Mouse (Mus musculus) left cerebral cortex, postnatal 4 days (tissue): ENCODE results near the gene Milr1. TPM values are rescaled to one million over a fixed set of nuclear protein-coding genes. Genes with fewer than 3 reads are reported as not detected.
"Not testable (repeated sequence)": the region's sequence is repeated elsewhere in the genome, so short reads cannot be mapped to it uniquely, and the experiment has no call there.

Experiments used
- DNase-seq: peaks from one replicate; pipeline ENCODE4 v3.0.0-alpha.2; 2022
- intact Hi-C: fragments of 180-260 bp; cut with DNase I; formaldehyde crosslinking; loops from one replicate; pipeline ENCODE4 v1.15.1; 2025
- total RNA-seq, 2 experiments: library from RNA; stranded (reverse); gene quantifications; 2 replicates each; pipeline ENCODE4 v1.2.3; 2021

The Milr1 gene
- under 1 TPM; 0.56 to 0.93 TPM for total RNA-seq

DNA sequence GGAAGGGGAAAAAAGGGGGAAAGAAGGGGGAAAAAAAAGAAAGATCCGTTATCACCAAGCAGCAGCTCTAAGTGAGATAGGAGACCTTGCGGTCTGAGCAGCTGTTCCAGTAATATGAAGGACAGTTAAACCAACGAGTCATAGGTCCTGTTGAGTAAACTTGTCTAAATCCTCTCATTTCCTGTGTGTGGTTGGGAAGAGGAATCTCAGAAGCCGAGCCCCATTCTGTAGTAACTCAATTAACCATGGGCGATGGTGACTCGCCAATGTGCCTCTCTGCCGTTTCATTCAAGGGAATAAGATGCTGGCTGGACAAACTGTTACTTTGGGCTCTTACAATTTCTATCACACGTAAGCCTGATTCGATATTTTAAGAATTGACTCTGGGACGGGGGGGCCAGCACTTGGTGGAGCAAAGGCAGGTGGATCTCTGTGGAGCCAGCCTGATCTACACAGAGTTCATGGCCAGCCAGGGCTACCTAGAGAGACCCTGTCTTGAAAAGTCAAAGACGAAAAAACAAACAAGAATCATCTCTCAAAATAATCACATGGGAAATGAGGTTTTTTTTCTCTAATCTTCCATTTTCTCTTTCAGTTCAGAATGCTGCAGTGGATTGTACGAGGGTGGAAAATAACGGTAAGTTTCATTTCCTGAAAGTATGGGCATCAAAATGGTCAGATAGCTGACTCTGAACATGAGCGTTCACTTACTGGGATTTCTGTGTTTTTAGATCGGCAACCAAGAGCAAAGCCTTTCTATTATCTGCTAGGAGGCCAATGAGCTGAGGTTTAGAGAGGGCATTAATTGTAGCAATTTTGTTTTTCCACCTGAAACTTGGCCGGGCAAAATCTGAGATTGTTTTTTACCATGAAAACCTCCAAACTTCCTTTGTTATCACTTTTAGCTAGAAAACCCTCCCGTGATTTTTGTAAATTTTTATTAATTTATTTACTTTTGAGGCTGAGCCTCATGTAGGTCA, at the start of gene Milr1:
TSS of gene Milr1 (plus strand) at position 188 of the 980 bp plus-strand sequence.
- no peak for DNase-seq
- intact Hi-C loops, result no loop called here

DNA sequence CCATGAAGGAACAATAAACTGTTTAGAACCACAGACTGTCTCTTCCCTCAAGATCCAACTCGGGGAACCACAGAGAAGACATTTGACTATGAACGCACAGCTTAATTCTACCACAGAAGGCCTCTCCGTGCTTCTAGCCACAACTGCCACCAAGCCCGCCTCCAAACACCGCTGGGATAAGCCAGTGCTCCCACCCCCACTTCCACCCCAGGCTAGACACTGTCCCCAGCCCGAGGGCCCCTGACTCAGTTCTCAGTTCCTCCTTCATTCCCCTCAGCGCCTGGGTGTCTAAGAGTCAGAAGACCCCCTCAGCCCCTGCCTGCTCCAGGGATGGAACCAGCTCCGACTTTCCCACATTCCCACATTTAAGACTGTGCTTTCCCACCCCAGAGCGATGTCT, 49.4 kb upstream of the Milr1 start:
- DNase-seq, result no peak
- intact Hi-C loops, result no loop called here

DNA sequence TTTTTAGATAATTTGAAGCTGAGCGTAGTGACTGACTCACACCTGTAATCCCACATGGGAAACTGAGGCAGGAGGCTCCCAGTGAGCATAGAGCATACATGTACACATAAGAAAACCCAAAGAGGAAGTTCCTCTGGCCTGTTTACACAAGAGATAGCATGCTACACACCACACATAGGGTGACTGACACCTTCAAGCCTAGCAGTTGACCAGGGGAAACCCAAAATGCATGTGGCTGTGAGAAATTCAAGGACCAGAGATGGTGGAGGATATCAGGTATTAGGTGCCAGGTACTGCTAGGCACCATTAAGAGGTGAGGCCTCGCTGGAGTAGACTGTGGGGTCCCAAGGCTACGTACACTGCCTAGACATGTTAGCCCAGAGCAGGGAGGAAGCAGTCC, 48.4 kb upstream of the Milr1 start:
- no peak for DNase-seq
- intact Hi-C loops, result no loop called here

DNA sequence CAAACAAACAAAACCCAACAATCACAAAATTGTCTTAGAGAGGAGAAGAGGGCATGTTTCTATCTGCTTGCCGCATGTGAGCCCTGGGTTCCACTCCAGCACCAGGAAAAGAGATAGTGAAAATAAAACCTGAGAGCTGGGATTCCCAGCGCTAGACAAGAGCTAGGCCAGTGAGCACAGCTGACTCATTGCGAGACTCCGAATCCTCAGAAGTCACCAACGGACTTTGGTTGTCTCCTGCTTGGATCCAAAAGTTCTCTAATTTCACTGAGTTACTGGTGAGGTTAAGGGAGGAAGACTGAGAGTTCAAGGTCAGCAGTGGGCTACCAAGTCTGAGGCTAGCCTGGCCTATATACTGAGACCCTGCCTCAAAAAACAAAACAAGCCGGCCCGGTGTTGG, 47.1 kb upstream of the Milr1 start:
- DNase-seq, result no peak
- intact Hi-C loops, result no loop called here

DNA sequence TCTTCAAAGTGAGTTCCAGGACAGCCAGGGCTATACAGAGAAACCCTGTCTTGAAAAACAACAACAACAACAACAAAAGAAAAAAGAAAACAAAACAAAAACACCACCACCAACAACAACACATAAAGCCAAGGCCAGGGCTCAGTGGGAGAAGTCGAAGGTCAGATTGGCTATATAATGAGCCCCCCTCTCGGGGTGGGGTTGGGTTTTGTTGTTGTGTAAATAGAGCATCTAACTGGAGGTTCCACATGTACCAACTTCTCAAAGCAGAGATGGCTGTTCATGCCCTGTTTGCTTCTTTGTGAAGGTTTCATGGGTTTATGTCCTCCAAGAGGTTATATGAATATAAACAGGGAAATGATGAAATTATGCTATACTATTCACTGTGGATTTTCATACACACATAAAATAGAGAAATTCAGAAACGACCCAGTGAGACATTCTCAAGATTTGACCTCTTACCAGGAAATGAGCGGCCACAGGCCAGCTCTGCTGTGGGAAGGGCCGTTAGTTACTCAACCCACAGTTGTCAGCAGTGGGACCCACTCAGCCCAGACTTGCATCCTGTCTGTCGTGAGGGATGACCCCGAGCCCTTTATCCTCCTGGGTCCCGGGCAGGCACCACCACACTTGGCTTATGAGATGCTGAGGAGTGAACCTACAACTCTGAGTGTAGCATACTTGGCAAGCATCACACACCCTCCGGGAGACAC, 46.5 kb upstream of the Milr1 start:
- no peak for DNase-seq
- intact Hi-C loops, result no loop called here

DNA sequence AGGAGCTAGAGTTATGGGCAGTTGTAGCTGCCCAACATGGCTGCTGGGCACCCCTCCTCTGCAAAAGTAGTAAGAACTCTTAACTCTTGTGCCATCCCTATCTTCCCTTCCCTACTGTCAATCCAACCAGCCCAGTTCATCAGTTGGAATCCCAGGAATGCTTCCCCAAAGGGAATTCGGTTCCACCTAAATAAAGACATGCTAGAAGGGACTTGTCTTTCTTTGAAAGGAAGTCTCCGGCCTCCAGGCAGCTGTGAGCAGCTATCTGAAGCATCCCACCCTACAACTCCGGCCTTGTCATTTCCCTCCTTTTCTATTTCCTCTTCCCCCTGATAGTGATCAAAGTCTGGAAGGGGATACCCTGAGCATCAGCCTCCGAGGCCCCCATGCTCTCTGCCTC, 44.8 kb upstream of the Milr1 start:
- no peak for DNase-seq
- intact Hi-C loops, result no loop called here

DNA sequence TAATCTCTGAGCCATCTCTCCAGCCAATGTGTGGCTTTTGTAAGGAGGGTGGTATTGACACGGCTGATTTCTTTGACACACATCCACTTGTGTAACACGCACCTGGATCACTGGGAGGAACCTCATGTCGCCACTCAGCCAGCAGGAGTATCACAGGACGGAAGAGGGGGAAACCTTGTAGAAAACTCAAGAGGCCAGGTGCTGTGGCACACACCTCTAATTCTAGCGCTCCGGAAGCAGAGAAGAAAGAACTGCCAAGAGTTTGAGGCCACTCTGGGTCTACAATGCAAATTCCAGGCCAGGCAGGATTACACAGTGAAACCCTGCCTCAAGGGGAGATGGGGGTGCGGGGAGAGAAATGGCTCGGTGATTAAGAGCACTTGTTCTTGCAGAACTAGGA, 43.9 kb upstream of the Milr1 start:
- DNase-seq, result no peak
- intact Hi-C loops, result no loop called here

DNA sequence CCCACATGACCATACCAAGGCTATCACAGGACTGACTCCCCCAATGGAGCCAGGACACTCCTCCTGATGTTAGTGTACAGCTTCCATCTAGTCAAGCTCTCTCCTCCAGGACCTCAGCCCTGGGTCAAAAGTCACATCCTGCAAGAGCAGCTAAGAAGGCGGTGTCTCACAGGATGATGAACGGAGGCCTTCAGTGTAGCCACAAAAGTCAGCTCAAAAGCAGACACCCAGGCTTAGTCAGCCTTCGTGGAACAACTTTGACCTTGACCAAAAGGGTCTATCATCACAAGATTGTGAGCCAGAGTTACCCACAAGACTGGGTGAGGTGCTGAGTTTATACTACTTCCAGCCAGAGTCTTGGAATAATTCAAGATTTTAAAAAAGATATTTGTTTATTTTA, 43.2 kb upstream of the Milr1 start:
- intact Hi-C loops, result no loop called here
- DNase-seq, result no peak

DNA sequence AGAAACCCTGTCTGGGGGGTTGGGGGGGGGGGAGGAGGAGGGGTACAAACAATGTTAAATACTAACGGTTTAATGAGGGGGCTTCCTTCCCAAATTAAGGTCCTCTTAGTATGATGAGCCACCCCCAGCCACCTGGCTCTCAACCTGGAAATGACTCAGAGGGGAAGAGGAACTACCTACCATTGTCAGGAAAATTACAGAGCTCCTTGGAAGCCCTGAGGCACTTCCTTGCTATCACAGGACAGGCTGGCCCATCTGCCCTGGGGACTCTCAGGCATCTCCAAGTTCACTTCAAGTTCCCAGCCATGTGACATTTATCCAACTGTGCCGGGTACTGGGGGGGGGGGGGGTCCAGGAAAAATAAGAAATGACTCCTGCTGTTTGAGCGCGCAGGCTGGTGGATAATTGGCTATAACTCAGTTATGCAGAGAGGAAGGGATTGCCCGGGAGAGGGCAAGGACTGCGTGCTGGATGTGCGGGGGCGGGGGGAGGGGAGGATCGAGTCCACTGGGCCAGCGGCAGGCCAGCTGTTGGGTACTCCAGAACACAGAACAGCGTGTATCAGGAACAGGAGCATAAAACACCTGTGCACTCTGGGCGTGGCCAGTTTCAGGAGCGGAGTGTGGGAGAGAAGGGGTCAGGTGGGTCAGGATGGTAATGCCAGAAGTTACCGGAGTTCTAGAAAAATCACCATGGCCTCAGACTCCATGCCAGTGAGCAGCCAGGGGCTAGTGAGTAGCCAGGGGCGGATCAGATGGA, 41.6 kb upstream of the Milr1 start:
- intact Hi-C loops, result no loop called here
- DNase-seq, result no peak

DNA sequence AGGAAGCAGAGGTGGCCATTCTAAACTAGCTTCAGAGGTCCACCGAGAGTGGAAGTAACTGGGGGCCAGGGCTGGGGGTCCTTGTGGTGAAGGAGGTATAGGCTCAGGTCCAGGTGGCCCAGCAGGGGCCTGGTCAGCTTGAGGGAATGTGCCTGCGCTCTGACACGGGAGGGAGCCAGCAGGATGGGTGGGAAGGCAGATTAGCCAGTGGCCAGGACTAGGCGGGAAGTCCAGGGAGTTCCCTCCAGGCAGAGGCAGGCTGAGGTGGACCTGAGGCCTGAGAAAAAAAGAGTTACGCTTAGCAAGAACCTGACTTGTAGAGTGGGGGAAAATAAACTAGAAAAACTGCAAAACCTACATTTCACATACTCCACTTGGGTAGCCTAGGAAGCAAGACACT, 40.2 kb upstream of the Milr1 start:
- intact Hi-C loops, result no loop called here
- DNase-seq, result no peak

DNA sequence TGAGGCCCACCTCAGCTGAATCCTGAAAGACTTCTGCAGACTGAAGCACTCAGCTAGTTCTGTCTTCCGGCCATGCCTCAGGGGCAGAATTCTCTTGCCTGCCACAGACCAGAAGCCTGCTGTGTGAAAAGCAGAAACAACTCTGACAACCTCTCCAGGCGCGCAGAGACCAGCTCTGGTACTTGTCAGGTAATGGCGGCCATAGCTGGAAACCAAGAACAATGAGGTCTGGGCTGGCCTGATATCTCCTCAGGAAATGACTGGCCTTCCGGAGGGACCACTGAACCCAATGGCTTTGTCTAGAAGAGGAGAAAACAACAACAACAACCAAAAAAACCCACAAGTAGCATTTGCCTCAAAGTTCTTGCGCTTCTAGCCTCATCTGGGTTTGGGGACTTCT, 36.0 kb upstream of the Milr1 start:
- no peak for DNase-seq
- intact Hi-C loops, result no loop called here

DNA sequence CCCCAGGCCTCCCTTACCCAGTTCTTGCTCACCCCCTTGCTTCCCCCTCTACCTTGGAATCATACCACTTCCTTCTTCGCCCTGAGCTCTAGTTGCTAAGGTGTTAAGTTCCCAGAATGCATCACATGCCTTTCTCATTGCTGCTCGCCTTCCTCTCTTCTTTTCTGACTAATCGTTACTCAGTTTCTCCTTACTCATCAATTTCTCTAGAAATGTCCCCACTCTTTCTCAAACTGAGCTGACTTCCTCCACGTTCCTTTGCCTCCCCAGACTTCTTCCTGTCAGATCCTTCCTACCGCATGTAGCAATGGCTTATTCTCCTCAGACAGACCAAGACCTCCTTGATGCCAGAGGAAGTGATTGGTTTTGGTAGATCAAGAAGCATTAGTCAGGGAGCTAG, 34.5 kb upstream of the Milr1 start:
- intact Hi-C loops, result no loop called here
- DNase-seq, result no peak

DNA sequence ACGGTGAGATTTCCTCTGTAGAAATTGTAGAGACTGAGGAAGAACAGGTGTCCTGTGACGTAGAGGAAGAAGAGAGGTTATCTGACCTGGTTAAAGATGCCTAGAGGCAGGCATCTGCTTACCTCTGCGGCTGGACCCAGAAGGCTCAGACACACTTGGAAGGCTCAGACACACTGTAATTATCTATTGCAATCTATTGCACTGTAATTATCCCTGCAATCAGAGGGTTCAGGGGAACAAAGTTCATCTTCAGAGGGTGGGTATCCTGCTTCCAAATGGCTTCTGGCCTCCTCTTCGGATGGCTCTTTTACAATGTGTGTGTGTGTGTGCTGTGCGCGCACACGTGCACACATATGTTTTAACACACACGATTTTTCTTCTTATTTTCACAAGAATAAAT, 30.6 kb upstream of the Milr1 start:
- intact Hi-C loops, result no loop called here

DNA sequence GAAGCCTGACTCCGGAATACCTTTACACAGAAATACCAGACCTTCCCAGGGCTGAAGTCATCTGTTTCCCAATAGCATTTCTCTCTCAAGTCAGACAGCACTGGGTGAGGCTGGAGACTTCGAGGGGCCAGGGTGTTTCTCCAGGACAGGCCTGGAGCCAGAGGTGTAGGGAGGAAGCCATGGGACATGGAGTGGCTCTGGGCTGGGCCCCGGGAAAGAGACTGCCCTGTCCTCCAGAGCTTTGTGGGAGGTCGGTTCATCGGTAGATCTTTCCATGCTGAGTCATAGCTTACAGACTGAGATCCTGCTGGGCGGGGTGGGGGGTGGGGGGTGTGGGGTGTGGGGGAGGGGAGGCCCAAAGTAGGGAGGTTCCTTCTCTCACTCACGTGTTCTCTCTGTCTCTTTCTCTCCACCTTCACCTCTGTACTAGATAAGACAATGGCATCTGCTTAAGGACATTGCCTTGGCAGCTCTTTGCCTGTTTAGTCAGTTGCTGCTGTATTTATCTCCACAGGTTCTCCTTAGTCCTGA, 28.1 kb upstream of the Milr1 start:
- DNase-seq, result no peak
- intact Hi-C loops, result no loop called here

More for the DNA sequence above, 30.6 kb upstream of the Milr1 start:
- DNase-seq, result no peak

DNA sequence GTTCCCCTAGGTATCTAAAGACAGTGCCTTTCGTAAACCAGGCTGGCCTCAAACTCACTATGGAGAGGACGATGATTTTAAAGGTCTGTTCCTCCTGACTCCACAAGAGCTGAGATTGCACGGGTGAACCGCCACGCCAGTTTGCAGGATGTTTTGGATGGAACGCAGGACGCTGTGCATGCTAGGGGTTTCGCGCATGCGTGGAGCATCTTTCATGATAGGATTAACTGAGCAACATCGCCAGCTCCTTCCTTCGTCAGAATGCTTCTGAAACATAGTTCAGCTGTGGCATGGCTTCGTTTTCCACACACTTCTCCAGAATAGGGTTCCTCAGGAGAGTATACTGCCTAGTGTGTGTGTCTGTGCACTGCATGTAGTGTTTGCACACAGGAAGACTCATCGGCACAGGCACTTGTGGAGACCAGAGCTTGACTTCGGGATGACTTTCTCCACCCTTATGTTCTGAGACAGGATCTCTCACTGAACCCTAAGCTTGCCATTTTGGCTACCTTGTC, 27.4 kb upstream of the Milr1 start:
- intact Hi-C loops, result no loop called here
- DNase-seq, result no peak

DNA sequence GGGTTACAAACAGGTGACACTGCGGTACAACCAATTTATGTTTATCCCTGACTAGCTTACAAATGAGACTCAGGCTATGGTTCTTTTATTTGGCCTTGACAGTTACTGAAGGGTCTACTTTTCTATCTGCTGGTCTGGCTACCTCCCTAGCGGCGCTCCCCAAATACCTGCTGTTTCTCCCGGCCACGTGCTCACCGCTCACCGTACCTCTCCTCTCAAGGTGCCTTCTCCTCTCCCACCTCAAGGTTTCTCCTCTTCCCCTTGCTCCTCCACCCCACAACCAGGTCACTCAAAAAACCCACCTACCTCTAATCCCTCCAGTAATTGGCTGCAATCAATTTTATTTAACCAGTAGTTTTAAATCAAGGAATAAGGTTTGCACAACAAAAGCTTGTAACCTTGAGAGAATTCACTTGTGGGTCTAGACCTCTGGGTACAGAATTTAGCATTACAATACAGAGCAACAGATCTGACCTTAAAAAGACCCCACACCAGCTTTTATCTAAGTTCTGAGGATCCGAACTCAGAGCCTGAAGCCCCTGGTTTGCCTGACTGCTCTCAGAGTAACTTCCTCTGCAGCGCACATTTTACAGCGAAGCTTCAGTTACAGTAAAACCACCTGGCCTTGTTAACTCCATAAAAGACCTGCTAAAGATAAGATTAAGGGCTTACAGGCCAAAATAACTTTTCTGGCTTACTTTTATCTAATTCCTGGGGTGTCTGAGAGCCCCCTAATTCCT, 26.7 kb upstream of the Milr1 start:
- intact Hi-C loops, result no loop called here
- DNase-seq, result no peak

DNA sequence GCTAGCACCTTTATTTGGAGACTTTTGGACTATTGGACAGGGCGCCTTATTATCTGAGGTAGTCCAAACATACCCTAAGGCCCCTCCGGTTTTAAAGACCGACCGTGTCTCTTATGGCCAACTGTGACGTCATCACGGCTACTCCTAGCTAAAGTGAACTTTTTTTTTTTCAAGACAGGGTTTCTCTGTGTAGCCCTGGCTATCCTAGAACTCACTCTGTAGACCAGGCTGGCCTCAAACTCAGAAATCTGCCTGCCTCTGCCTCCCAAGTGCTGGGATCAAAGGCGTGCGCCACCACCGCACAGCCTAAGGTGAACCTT, 26.1 kb upstream of the Milr1 start:
- DNase-seq, intact Hi-C loops: not testable (repeated sequence)

DNA sequence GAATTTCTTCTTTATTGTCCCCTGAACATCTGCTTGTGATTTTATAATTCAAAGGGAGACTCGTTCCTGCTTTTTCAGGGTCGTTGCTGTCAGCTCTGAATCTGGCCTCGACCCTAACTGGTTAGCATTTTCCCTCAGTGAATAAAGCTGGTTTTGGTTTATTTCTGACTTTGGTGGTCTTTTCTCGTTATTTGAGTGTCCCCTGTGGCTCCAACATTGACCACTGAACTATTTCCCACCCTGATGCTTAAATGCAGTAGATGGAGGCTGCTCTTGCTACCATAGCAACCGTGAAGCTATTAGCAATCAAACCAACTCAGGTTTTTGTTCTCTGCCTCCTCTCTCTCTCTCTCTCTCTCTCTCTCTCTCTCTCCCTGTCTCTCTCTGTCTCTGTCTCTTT, 23.1 kb upstream of the Milr1 start:
- intact Hi-C loops, result no loop called here
- no peak for DNase-seq

DNA sequence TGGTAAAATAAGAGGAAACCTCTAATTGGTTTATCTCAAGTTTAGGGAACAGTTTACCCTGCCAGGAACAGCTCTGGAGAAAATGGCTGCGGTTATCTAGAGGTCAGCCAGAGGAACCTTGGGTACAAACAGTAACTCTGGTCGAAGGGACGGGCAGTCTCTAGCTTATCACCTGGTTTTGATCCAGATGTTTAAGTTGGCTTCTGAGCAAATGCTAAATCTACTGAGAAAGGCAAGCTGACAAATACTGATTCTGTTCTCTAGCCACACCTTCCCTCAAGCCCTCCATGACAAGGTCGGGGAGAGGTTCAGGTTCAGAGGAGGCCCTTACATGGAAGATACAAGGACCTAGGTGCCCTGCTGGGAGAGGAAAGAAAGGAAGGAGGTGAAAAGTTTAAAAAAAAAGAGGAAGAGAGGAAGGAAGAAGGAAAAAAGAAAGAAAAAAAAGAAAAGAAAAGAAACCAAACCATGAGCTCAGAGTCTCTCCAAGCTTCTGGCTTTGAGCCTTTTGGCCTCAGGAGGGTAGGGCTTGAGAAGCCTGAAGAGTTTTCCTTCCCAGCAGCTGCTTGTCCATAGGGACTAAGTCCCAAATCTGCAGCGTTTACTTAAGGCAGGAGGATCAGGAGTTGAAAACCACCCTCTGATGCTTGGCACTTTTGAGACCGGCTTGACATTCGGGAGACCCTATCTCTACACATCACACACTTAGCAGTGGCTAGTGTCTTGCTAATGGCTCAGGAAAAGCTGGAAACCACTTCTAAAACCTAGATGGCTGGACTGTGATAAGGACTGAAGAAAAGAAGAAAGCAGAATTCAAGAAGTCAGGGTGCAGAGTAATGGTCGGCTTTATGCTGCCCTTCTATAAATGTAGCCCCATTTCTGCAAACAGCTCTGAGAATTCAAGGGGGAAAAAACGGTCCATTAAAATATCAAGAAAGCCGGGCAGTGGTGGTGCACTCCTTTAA, 22.3 kb upstream of the Milr1 start:
- intact Hi-C loops, result no loop called here
- DNase-seq, result no peak
